ENCODE assay signal across 10 mouse cellular contexts in genomic region chrX:12855425-12855824, GRCm38 (mm10).
DNase-seq lines count a peak whose midpoint lies in the region; ATAC-seq and TF ChIP-seq lines count a peak whose summit lies in the region.
"Had no signal": no experiment of that assay in that cellular context is flagged by ENCODE, and none has a peak within 500 bp of the region (broad histone marks: within the 10 kb centered on the region; RNA-seq: fewer than 3 reads in every experiment).

No protein-coding gene starts in this region.

- 51% methylated on average over 4 of the region's 4 CpGs for WGBS in heart, embryonic 13.5 days
- 66% methylated on average over 4 of the region's 4 CpGs for WGBS in stomach, postnatal 0 days

- H3K4me2 ChIP-seq in heart, embryonic 13.5 days, result no peak overlapping the region
- H3K4me2 ChIP-seq in stomach, postnatal 0 days (replicated peaks; ENCODE audit: low read depth), result no peak overlapping the region
- H3K4me2 ChIP-seq: hindbrain, embryonic 14.5 days had no signal

- TF ChIP-seq EP300 in stomach, postnatal 0 days (optimal IDR thresholded peaks at IDR 0.05), result no peak

- intact Hi-C loops in left cerebral cortex, postnatal 4 days (cut with DNase I), result no loop called here
- intact Hi-C loops in left cerebral cortex, postnatal 25 days (cut with DNase I), result no loop called here

- H3K4me3 ChIP-seq in heart, embryonic 13.5 days, result no peak overlapping the region
- H3K4me3 ChIP-seq in stomach, postnatal 0 days (ENCODE audit: low read depth, low read length), result no peak overlapping the region
- H3K4me3 ChIP-seq: megakaryocyte, embryonic 14.5 days had no signal

- no peak overlapping the region for H3K9ac ChIP-seq in heart, embryonic 13.5 days
- no peak overlapping the region for H3K9ac ChIP-seq in stomach, postnatal 0 days (ENCODE audit: low read length)
- H3K9ac ChIP-seq: hindbrain, embryonic 14.5 days had no signal

- ATAC-seq in heart, embryonic 13.5 days (ENCODE audit: extremely low read depth, insufficient number of reproducible peaks, low FRiP score, low TSS enrichment), result no peak
- ATAC-seq in stomach, postnatal 0 days (ENCODE audit: low FRiP score, low TSS enrichment), result no peak

- H3K27ac ChIP-seq in heart, embryonic 13.5 days (replicated peaks), result 0 out of 2 replicates have a peak overlapping the region, but pooled peaks have one; percentile 9
- H3K27ac ChIP-seq in stomach, postnatal 0 days (replicated peaks), result no peak overlapping the region
- H3K27ac ChIP-seq: hindbrain, embryonic 14.5 days had no signal

- H3K9me3 ChIP-seq in heart, embryonic 13.5 days, result no peaks in the 10 kb centered on the region
- no peaks in the 10 kb centered on the region for H3K9me3 ChIP-seq in stomach, postnatal 0 days (ENCODE audit: control insufficient read depth, low read length)

- H3K36me3 ChIP-seq in heart, embryonic 13.5 days, result no peaks in the 10 kb centered on the region
- no peaks in the 10 kb centered on the region for H3K36me3 ChIP-seq in stomach, postnatal 0 days (ENCODE audit: control insufficient read depth, insufficient read depth, low read length)

- no peak for TF ChIP-seq CTCF in stomach, postnatal 0 days (IDR thresholded peaks at IDR 0.05; ENCODE audit: low read depth)

- H3K4me1 ChIP-seq in heart, embryonic 13.5 days, result peaks cover 23% of the 10 kb centered on the region
- no peaks in the 10 kb centered on the region for H3K4me1 ChIP-seq in stomach, postnatal 0 days (replicated peaks; ENCODE audit: control insufficient read depth, insufficient read depth)

- no peaks in the 10 kb centered on the region for H3K27me3 ChIP-seq in heart, embryonic 13.5 days (replicated peaks)
- no peaks in the 10 kb centered on the region for H3K27me3 ChIP-seq in stomach, postnatal 0 days (ENCODE audit: control insufficient read depth, insufficient read depth, low read length)

- peak; percentile 4 for DNase-seq in left cerebral cortex, postnatal 4 days
- no peak for DNase-seq in left cerebral cortex, postnatal 25 days (ENCODE audit: low spot score in 2 of 2)
- DNase-seq in gastrocnemius, adult 18-20 months (ENCODE audit: low spot score), result peak; percentile 64
- DNase-seq in lung, postnatal 36 days, result peak; percentile 62
- no peak for DNase-seq in stomach, postnatal 0 days (ENCODE audit: low spot score)
- no peak for DNase-seq in spleen, adult 18-20 months
- DNase-seq: kidney, postnatal 10 days had no signal

Comparison
In these comparisons a context has a peak if more than half of its experiments do, and no peak if none do; other contexts are left out.
1. DNase-seq: peak in left cerebral cortex, postnatal 4 days (single experiment), gastrocnemius, adult 18-20 months (single experiment) and lung, postnatal 36 days (single experiment); none in left cerebral cortex, postnatal 25 days (0 of 2), stomach, postnatal 0 days (single experiment) and spleen, adult 18-20 months (0 of 2).